8 mouse cellular contexts compared by ENCODE assay signal in genomic region chr1:82289116-82289989, GRCm38 (mm10). TPM values are rescaled to one million over a fixed set of nuclear protein-coding genes. Genes with fewer than 3 reads are reported as not detected.
A peak's percentile ranks its signal among the peaks of the same experiment; 100 is the strongest.
DNase-seq lines count a peak whose midpoint lies in the region; ATAC-seq and TF ChIP-seq lines count a peak whose summit lies in the region.

No protein-coding gene starts in this region.

- H3K27me3 ChIP-seq in liver, adult 2 months (ENCODE audit: control insufficient read depth, insufficient read depth, low read length), result no peaks in the 10 kb centered on the region
- no peaks in the 10 kb centered on the region for H3K27me3 ChIP-seq in forebrain, embryonic 15.5 days
- no peaks in the 10 kb centered on the region for H3K27me3 ChIP-seq in hindbrain, embryonic 13.5 days
- peaks cover 52% of the 10 kb centered on the region for H3K27me3 ChIP-seq in liver, embryonic 16.5 days (ENCODE audit: control insufficient read depth, insufficient read depth, low read depth, low read length)
- peaks cover 10% of the 10 kb centered on the region for H3K27me3 ChIP-seq in small intestine, adult 2 months (ENCODE audit: control insufficient read depth, insufficient read depth, low read length)

- peak overlapping the region; percentile 76 for H3K4me2 ChIP-seq in forebrain, embryonic 15.5 days (replicated peaks)
- peak overlapping the region; percentile 67 for H3K4me2 ChIP-seq in hindbrain, embryonic 13.5 days
- peak overlapping the region; percentile 53 for H3K4me2 ChIP-seq in liver, embryonic 16.5 days (ENCODE audit: low read depth, low read length)

- peaks cover 36% of the 10 kb centered on the region for H3K79me2 ChIP-seq in liver, adult 2 months (ENCODE audit: control insufficient read depth, insufficient read depth, low read length)

- TF ChIP-seq POLR2A in liver, adult 2 months (IDR thresholded peaks at IDR 0.05; ENCODE audit: extremely low read depth, insufficient read depth, low read length), result no peak
- no peak for TF ChIP-seq POLR2A in small intestine, adult 2 months (IDR thresholded peaks at IDR 0.05; ENCODE audit: low read depth, low read length)

- no peak overlapping the region; the same call in 1 of the 2 replicates for H3K27ac ChIP-seq in liver, adult 2 months (replicated peaks; ENCODE audit: insufficient read depth, low read depth, low read length)
- H3K27ac ChIP-seq in forebrain, embryonic 15.5 days (replicated peaks), result peak overlapping the region; percentile 99
- peak overlapping the region; percentile 98 for H3K27ac ChIP-seq in hindbrain, embryonic 13.5 days
- H3K27ac ChIP-seq in liver, embryonic 16.5 days (ENCODE audit: low read length), result no peak overlapping the region; the same call in 1 of the 2 replicates
- H3K27ac ChIP-seq in small intestine, adult 2 months (ENCODE audit: insufficient read depth, low read depth, low read length), result peak overlapping the region; percentile 61; the same call in 1 of the 2 replicates

- H3K4me1 ChIP-seq in liver, adult 2 months (ENCODE audit: control insufficient read depth, insufficient read depth, low read length), result peaks cover 36% of the 10 kb centered on the region
- H3K4me1 ChIP-seq in forebrain, embryonic 15.5 days, result peaks cover 75% of the 10 kb centered on the region
- peaks cover 70% of the 10 kb centered on the region for H3K4me1 ChIP-seq in hindbrain, embryonic 13.5 days (replicated peaks)
- H3K4me1 ChIP-seq in liver, embryonic 16.5 days (ENCODE audit: control insufficient read depth, low read depth, low read length), result no peaks in the 10 kb centered on the region; the same call in 1 of the 2 replicates
- H3K4me1 ChIP-seq in small intestine, adult 2 months (ENCODE audit: control insufficient read depth, insufficient read depth, insufficient read length, low read length), result peaks cover 16% of the 10 kb centered on the region

- no peak for ATAC-seq in forebrain, embryonic 15.5 days (replicated peaks)
- ATAC-seq in hindbrain, embryonic 13.5 days (ENCODE audit: low FRiP score), result no peak
- no peak for ATAC-seq in liver, embryonic 16.5 days (ENCODE audit: low read depth)

- no peaks in the 10 kb centered on the region for H3K36me3 ChIP-seq in liver, adult 2 months (ENCODE audit: control insufficient read depth, insufficient read depth, low read length)
- H3K36me3 ChIP-seq in forebrain, embryonic 15.5 days, result no peaks in the 10 kb centered on the region
- peaks cover 19% of the 10 kb centered on the region for H3K36me3 ChIP-seq in hindbrain, embryonic 13.5 days
- no peaks in the 10 kb centered on the region for H3K36me3 ChIP-seq in liver, embryonic 16.5 days (ENCODE audit: control insufficient read depth, insufficient read depth)
- no peaks in the 10 kb centered on the region for H3K36me3 ChIP-seq in small intestine, adult 2 months (ENCODE audit: control insufficient read depth, insufficient read depth, low read length)

- peak overlapping the region; percentile 79 for H3K9ac ChIP-seq in liver, adult 2 months (ENCODE audit: low read depth, low read length)
- H3K9ac ChIP-seq in forebrain, embryonic 15.5 days (replicated peaks), result peak overlapping the region; percentile 95
- peak overlapping the region; percentile 91 for H3K9ac ChIP-seq in hindbrain, embryonic 13.5 days
- H3K9ac ChIP-seq in liver, embryonic 16.5 days (ENCODE audit: low read depth, low read length), result peak overlapping the region; percentile 50

- WGBS in liver, adult 2 months, result 66% methylated on average over 35 of the region's 35 CpGs
- 69% methylated on average over 35 of the region's 35 CpGs for WGBS in forebrain, embryonic 15.5 days
- 68% methylated on average over 35 of the region's 35 CpGs for WGBS in hindbrain, embryonic 13.5 days
- WGBS in liver, embryonic 16.5 days (ENCODE audit: insufficient replicate concordance), result 60% methylated on average over 35 of the region's 35 CpGs
- WGBS in small intestine, adult 2 months, result 72% methylated on average over 35 of the region's 35 CpGs

- no peak for TF ChIP-seq CTCF in liver, adult 2 months (IDR thresholded peaks at IDR 0.05; ENCODE audit: low read depth, low read length)
- TF ChIP-seq CTCF in small intestine, adult 2 months (IDR thresholded peaks at IDR 0.05; ENCODE audit: extremely low read depth, insufficient read length, insufficient replicate concordance, low read depth, low read length), result no peak

- DNase-seq in liver, adult 2 months (ENCODE audit: extremely low read depth, low read depth, low spot score), result no peak
- DNase-seq in liver, result no peak
- DNase-seq in cerebellum, adult 18-20 months, result peak; percentile 27 to 41
- no peak for DNase-seq in spleen, adult 18-20 months

- no peaks in the 10 kb centered on the region for H3K9me3 ChIP-seq in forebrain, embryonic 15.5 days
- H3K9me3 ChIP-seq in hindbrain, embryonic 13.5 days, result no peaks in the 10 kb centered on the region
- H3K9me3 ChIP-seq in liver, embryonic 16.5 days (replicated peaks; ENCODE audit: control insufficient read depth, low read length), result no peaks in the 10 kb centered on the region

- H3K4me3 ChIP-seq in liver, adult 2 months (ENCODE audit: insufficient read depth, low read depth, low read length), result peak overlapping the region; percentile 73
- H3K4me3 ChIP-seq in forebrain, embryonic 15.5 days, result peak overlapping the region; percentile 84
- H3K4me3 ChIP-seq in hindbrain, embryonic 13.5 days, result peak overlapping the region; percentile 75
- H3K4me3 ChIP-seq in liver, embryonic 16.5 days (ENCODE audit: low read depth, low read length), result peak overlapping the region; percentile 60
- H3K4me3 ChIP-seq in small intestine, adult 2 months (ENCODE audit: low read depth, low read length), result peak overlapping the region; percentile 77

RNA-seq across cellular contexts. Expression of gene Irs1, which starts 1.9 kb away (rescaled TPM):
- 7.6 and 13.3 TPM in 2 replicates for total RNA-seq in liver, adult 2 months (2014; rRNA removed)
- polyA plus RNA-seq in liver, adult 2 months (2012; rRNA removed), result 8.2 TPM in 2 replicates
- polyA plus RNA-seq in forebrain, embryonic 15.5 days (2015; fragmentation: Nextera tagmentation; extraction: Ambion mirVana), result 9.1 and 10.4 TPM in 2 replicates
- 8.5 and 8.7 TPM in 2 replicates for polyA plus RNA-seq in hindbrain, embryonic 13.5 days (2015; fragmentation: Nextera tagmentation; extraction: Ambion mirVana)
- 1.5 and 1.7 TPM in 2 replicates for polyA plus RNA-seq in liver, embryonic 16.5 days (2015; fragmentation: Nextera tagmentation; extraction: Ambion mirVana)
- 0.95 and 1.1 TPM in 2 replicates for polyA plus RNA-seq in small intestine, adult 2 months (2012; rRNA removed)

RNA-seq across cellular contexts. Expression of gene Rhbdd1, which starts 26.9 kb away (rescaled TPM):
- total RNA-seq in liver, adult 2 months (2014; rRNA removed), result 10.9 and 12.1 TPM in 2 replicates
- 10.9 and 11.4 TPM in 2 replicates for polyA plus RNA-seq in liver, adult 2 months (2012; rRNA removed)
- polyA plus RNA-seq in forebrain, embryonic 15.5 days (2015; fragmentation: Nextera tagmentation; extraction: Ambion mirVana), result 5.0 TPM in 2 replicates
- 4.3 and 5.4 TPM in 2 replicates for polyA plus RNA-seq in hindbrain, embryonic 13.5 days (2015; fragmentation: Nextera tagmentation; extraction: Ambion mirVana)
- polyA plus RNA-seq in liver, embryonic 16.5 days (2015; fragmentation: Nextera tagmentation; extraction: Ambion mirVana), result 9.1 and 10.2 TPM in 2 replicates
- polyA plus RNA-seq in small intestine, adult 2 months (2012; rRNA removed), result 3.0 and 4.9 TPM in 2 replicates

RNA-seq across cellular contexts. Expression of gene Gm9747, which starts 56.4 kb away (rescaled TPM):
- total RNA-seq in liver, adult 2 months (2014; rRNA removed), result not detected in 2 replicates
- 0.05 TPM in 1 of 2 replicates, not detected in the other for polyA plus RNA-seq in liver, adult 2 months (2012; rRNA removed)
- 27.4 and 30.3 TPM in 2 replicates for polyA plus RNA-seq in forebrain, embryonic 15.5 days (2015; fragmentation: Nextera tagmentation; extraction: Ambion mirVana)
- 23.5 and 25.6 TPM in 2 replicates for polyA plus RNA-seq in hindbrain, embryonic 13.5 days (2015; fragmentation: Nextera tagmentation; extraction: Ambion mirVana)
- polyA plus RNA-seq in liver, embryonic 16.5 days (2015; fragmentation: Nextera tagmentation; extraction: Ambion mirVana), result 4.5 and 6.6 TPM in 2 replicates
- polyA plus RNA-seq in small intestine, adult 2 months (2012; rRNA removed), result not detected in 2 replicates

Comparison
In these comparisons a context has a peak if more than half of its experiments do, and no peak if none do; other contexts are left out.
1. DNase-seq: peak in cerebellum, adult 18-20 months (2 of 2); none in liver, adult 2 months (single experiment), liver (single experiment) and spleen, adult 18-20 months (0 of 2).
2. H3K27ac ChIP-seq: peak in forebrain, embryonic 15.5 days (single experiment), hindbrain, embryonic 13.5 days (single experiment) and small intestine, adult 2 months (single experiment); none in liver, adult 2 months (single experiment) and liver, embryonic 16.5 days (single experiment).
3. Peak in every context shown above with its lines, with median percentiles within 50 percentile points of each other: H3K4me3 ChIP-seq, H3K9ac ChIP-seq and H3K4me2 ChIP-seq.